Mouse (Mus musculus): ENCODE results near the gene Aktip. TPM values are rescaled to one million over a fixed set of nuclear protein-coding genes. Genes with fewer than 3 reads are reported as not detected.

Aktip gene
- polyA plus RNA-seq, 1 experiment from 2014 or later, result 96.4 TPM

DNA sequence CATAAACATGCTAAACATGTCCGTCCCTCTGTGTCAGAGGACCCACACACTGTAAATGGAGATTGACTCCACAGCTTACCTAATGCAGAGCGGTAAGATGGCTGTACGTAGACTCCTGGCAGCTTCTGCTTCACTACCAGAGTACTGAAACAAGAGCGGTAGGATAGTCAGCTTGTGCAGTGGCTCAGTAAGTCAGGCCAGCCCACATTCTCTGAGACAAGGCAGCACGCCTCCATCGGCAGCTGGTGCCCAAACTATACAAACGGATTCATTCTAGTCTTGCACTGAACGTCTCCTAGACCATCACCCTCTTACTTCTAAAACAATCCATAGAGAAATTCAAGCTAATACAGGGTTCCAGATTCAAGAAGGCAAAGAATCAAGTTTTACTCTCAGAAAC, 73.0 kb downstream of the Aktip start:
- Histone ChIP-seq H3K4me2 (no peak overlapping the region), H3K9ac (ENCODE audit: low read length) (no peak overlapping the region), H3K9me3 (ENCODE audit: control insufficient read depth, low read length) (no peaks in the 10 kb centered on the region), H3K4me3 (ENCODE audit: low read depth, low read length) (no peak overlapping the region), H3K27me3 (ENCODE audit: control insufficient read depth, insufficient read depth, low read length) (no peaks in the 10 kb centered on the region), H3K36me3 (ENCODE audit: control insufficient read depth, insufficient read depth, low read length) (peaks cover 17% of the 10 kb centered on the region), H3K4me1 (ENCODE audit: control insufficient read depth, insufficient read depth, low read length) (no peaks in the 10 kb centered on the region), H3K27ac (ENCODE audit: low read depth, low read length) (no peak overlapping the region)
- ATAC-seq (ENCODE audit: low FRiP score), result no peak
- WGBS, result 92% methylated on average over 8 of the region's 8 CpGs
- DNase-seq (ENCODE audit: low spot score, missing footprints), result no peak

- H3K36me3 ChIP-seq (ENCODE audit: control insufficient read depth, insufficient read depth, low read length), result peaks cover 22% of the 10 kb centered on the region
- 97% methylated on average over 5 of the region's 5 CpGs for WGBS
Measured at GRCm38 (mm10) chr8:91124315-91124714, 75.5 kb downstream of the Aktip start.

DNA sequence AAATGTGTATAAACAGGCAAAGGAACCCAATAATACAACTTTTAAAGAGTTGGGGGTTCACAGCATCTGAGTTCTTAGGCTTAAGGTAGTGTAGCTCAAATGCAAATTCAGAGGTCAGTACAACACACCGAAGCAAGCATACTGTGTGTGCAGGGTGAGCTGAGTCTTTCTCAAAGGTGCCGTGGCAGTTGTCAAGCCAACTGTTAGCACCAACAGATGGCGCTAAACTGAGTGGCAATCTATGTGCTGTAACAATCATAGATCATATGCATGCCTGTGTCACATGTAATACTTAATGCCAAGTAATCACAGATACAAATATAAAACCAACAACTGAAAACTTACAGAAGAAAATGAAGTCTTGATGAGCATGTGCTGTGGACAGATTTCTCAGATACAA, 81.6 kb downstream of the Aktip start:
- WGBS, result 76% methylated on average over 3 of the region's 3 CpGs
- no peaks in the 10 kb centered on the region for H3K4me1 ChIP-seq (ENCODE audit: control insufficient read depth, insufficient read depth, low read length)
- H3K4me3 ChIP-seq (ENCODE audit: low read depth, low read length), result no peak overlapping the region
- ATAC-seq (ENCODE audit: low FRiP score), result no peak
- H3K27ac ChIP-seq (ENCODE audit: low read depth, low read length), result no peak overlapping the region
- H3K9me3 ChIP-seq (ENCODE audit: control insufficient read depth, low read length), result no peaks in the 10 kb centered on the region
- DNase-seq (ENCODE audit: low spot score, missing footprints), result no peak
- no peak overlapping the region for H3K4me2 ChIP-seq
- no peaks in the 10 kb centered on the region for H3K27me3 ChIP-seq (ENCODE audit: control insufficient read depth, insufficient read depth, low read length)
- no peak overlapping the region for H3K9ac ChIP-seq (ENCODE audit: low read length)
- H3K36me3 ChIP-seq (ENCODE audit: control insufficient read depth, insufficient read depth, low read length), result peaks cover 15% of the 10 kb centered on the region

More at GRCm38 (mm10) chr8:91124315-91124714, 75.5 kb downstream of the Aktip start:
- Histone ChIP-seq H3K4me1 (ENCODE audit: control insufficient read depth, insufficient read depth, low read length) (no peaks in the 10 kb centered on the region), H3K27ac (ENCODE audit: low read depth, low read length) (no peak overlapping the region), H3K9me3 (ENCODE audit: control insufficient read depth, low read length) (no peaks in the 10 kb centered on the region), H3K9ac (ENCODE audit: low read length) (no peak overlapping the region), H3K27me3 (ENCODE audit: control insufficient read depth, insufficient read depth, low read length) (no peaks in the 10 kb centered on the region), H3K4me2 (no peak overlapping the region), H3K4me3 (ENCODE audit: low read depth, low read length) (no peak overlapping the region)
- ATAC-seq (ENCODE audit: low FRiP score) (no peak), DNase-seq (ENCODE audit: low spot score, missing footprints) (no peak)

DNA sequence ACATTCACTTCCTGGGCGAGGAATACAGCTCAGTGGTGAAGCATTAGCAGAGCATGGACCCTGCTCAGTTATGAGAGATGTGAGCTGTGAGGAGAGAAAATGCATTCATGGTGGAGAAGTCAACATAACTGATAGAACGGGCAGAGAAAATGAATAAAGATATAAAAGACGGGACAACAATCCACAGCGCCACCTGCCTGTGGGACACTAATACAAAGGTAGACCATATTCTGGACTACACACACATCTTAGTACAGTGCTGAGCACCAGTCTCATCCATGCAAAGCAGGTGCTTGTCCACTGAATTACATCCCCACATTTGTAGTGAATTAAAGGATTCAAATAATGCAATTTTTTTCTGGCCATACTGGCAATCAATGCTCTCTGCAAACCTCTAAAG, 82.2 kb downstream of the Aktip start:
- DNase-seq (ENCODE audit: low spot score, missing footprints) (no peak), ATAC-seq (ENCODE audit: low FRiP score) (no peak)
- H3K27me3 ChIP-seq (ENCODE audit: control insufficient read depth, insufficient read depth, low read length), result no peaks in the 10 kb centered on the region
- H3K4me3 ChIP-seq (ENCODE audit: low read depth, low read length), result no peak overlapping the region
- no peaks in the 10 kb centered on the region for H3K4me1 ChIP-seq (ENCODE audit: control insufficient read depth, insufficient read depth, low read length)
- no peak overlapping the region for H3K27ac ChIP-seq (ENCODE audit: low read depth, low read length)
- H3K9me3 ChIP-seq (ENCODE audit: control insufficient read depth, low read length), result no peaks in the 10 kb centered on the region
- 90% methylated on average over 4 of the region's 4 CpGs for WGBS
- peaks cover 11% of the 10 kb centered on the region for H3K36me3 ChIP-seq (ENCODE audit: control insufficient read depth, insufficient read depth, low read length)
- H3K4me2 ChIP-seq, result no peak overlapping the region
- H3K9ac ChIP-seq (ENCODE audit: low read length), result no peak overlapping the region

GRCm38 (mm10) chr8:91114910-91115309, 84.9 kb downstream of the Aktip start:
- no peaks in the 10 kb centered on the region for H3K9me3 ChIP-seq (ENCODE audit: control insufficient read depth, low read length)
- no peak overlapping the region for H3K4me3 ChIP-seq (ENCODE audit: low read depth, low read length)
- 81% methylated on average over 11 of the region's 11 CpGs for WGBS

GRCm38 (mm10) chr8:91114428-91114827, 85.3 kb downstream of the Aktip start:
- Histone ChIP-seq H3K27ac (ENCODE audit: low read depth, low read length) (no peak overlapping the region), H3K4me2 (no peak overlapping the region), H3K9me3 (ENCODE audit: control insufficient read depth, low read length) (no peaks in the 10 kb centered on the region), H3K9ac (ENCODE audit: low read length) (no peak overlapping the region), H3K27me3 (ENCODE audit: control insufficient read depth, insufficient read depth, low read length) (no peaks in the 10 kb centered on the region), H3K4me1 (ENCODE audit: control insufficient read depth, insufficient read depth, low read length) (no peaks in the 10 kb centered on the region), H3K36me3 (ENCODE audit: control insufficient read depth, insufficient read depth, low read length) (peaks cover 4% of the 10 kb centered on the region), H3K4me3 (ENCODE audit: low read depth, low read length) (no peak overlapping the region)
- WGBS, result 88% methylated on average over 5 of the region's 5 CpGs
- no peak for DNase-seq (ENCODE audit: low spot score, missing footprints)
- ATAC-seq (ENCODE audit: low FRiP score), result no peak

More at GRCm38 (mm10) chr8:91114910-91115309, 84.9 kb downstream of the Aktip start:
- no peak for DNase-seq (ENCODE audit: low spot score, missing footprints)
- Histone ChIP-seq H3K4me1 (ENCODE audit: control insufficient read depth, insufficient read depth, low read length) (no peaks in the 10 kb centered on the region), H3K9ac (ENCODE audit: low read length) (no peak overlapping the region), H3K27me3 (ENCODE audit: control insufficient read depth, insufficient read depth, low read length) (no peaks in the 10 kb centered on the region), H3K36me3 (ENCODE audit: control insufficient read depth, insufficient read depth, low read length) (peaks cover 4% of the 10 kb centered on the region), H3K27ac (ENCODE audit: low read depth, low read length) (no peak overlapping the region), H3K4me2 (no peak overlapping the region)
- no peak for ATAC-seq (ENCODE audit: low FRiP score)

DNA sequence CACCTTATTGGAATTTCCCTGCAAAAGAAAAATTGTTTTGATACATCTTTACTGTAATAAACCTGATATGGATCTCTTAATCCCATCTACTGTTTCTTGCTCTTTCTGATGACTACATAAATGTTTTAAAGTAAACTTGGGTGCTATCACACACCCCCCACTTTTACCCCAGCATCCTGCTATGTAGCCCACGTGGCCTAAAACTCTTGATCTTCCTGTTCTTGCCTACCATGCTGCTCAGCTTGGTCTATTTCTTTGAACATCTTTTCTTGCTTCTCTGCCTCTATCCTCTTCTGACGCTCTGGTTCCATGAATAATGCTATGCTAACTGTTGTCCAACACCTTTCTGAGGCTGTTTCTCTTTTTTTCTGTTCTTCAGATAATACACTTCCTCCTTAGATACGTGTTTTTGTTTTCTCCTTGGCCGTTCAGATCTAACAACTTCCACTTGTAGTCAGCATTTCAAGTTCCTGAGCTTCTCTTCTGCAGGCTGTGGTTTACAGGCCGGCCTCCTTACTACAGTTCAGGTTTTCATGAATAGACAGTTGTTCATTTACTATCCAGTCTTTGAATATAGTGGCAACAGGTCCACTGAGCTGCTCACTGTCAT, 87.8 kb downstream of the Aktip start:
- WGBS, result 86% methylated on average over 5 of the region's 5 CpGs
- Histone ChIP-seq H3K4me3 (ENCODE audit: low read depth, low read length) (no peak overlapping the region), H3K9me3 (ENCODE audit: control insufficient read depth, low read length) (no peaks in the 10 kb centered on the region), H3K4me2 (no peak overlapping the region), H3K27me3 (ENCODE audit: control insufficient read depth, insufficient read depth, low read length) (no peaks in the 10 kb centered on the region), H3K4me1 (ENCODE audit: control insufficient read depth, insufficient read depth, low read length) (no peaks in the 10 kb centered on the region), H3K9ac (ENCODE audit: low read length) (no peak overlapping the region), H3K27ac (ENCODE audit: low read depth, low read length) (no peak overlapping the region), H3K36me3 (ENCODE audit: control insufficient read depth, insufficient read depth, low read length) (no peaks in the 10 kb centered on the region; the same call in 1 of the 2 replicates)
- DNase-seq (ENCODE audit: low spot score, missing footprints), result no peak
- ATAC-seq (ENCODE audit: low FRiP score), result no peak

DNA sequence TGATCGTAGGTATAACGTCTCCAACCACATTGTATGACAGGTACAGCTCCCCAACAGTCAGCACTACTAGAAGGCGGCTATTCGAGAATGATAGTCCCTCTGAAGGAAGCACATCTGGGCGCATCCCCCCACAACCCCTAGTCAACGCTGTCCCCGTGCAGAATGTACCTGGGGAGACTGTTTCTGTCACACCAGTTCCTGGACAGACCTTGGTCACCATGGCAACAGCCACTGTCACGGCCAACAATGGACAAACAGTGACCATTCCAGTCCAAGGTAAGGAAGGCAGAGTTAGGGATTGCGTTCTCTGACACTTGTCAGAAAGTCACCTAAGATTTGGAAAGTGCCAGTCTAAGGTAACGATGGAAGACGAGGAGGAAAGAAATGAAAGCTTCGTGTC, 93.5 kb downstream of the Aktip start:
- Histone ChIP-seq H3K4me3 (ENCODE audit: low read depth, low read length) (no peak overlapping the region), H3K4me2 (no peak overlapping the region), H3K27ac (ENCODE audit: low read depth, low read length) (no peak overlapping the region), H3K9ac (ENCODE audit: low read length) (no peak overlapping the region), H3K36me3 (ENCODE audit: control insufficient read depth, insufficient read depth, low read length) (no peaks in the 10 kb centered on the region), H3K9me3 (ENCODE audit: control insufficient read depth, low read length) (no peaks in the 10 kb centered on the region), H3K27me3 (ENCODE audit: control insufficient read depth, insufficient read depth, low read length) (no peaks in the 10 kb centered on the region), H3K4me1 (ENCODE audit: control insufficient read depth, insufficient read depth, low read length) (no peaks in the 10 kb centered on the region)
- ATAC-seq (ENCODE audit: low FRiP score), result no peak
- 93% methylated on average over 12 of the region's 12 CpGs for WGBS
- DNase-seq (ENCODE audit: low spot score, missing footprints), result no peak

GRCm38 (mm10) chr8:91098106-91098505, 101.7 kb downstream of the Aktip start:
- no peak overlapping the region for H3K4me2 ChIP-seq
- no peaks in the 10 kb centered on the region; the same call in 1 of the 2 replicates for H3K36me3 ChIP-seq (ENCODE audit: control insufficient read depth, insufficient read depth, low read length)
- no peaks in the 10 kb centered on the region for H3K9me3 ChIP-seq (ENCODE audit: control insufficient read depth, low read length)
- DNase-seq (ENCODE audit: low spot score, missing footprints) (no peak), ATAC-seq (ENCODE audit: low FRiP score) (no peak)
- no peaks in the 10 kb centered on the region for H3K27me3 ChIP-seq (ENCODE audit: control insufficient read depth, insufficient read depth, low read length)
- H3K27ac ChIP-seq (ENCODE audit: low read depth, low read length), result no peak overlapping the region
- H3K9ac ChIP-seq (ENCODE audit: low read length), result no peak overlapping the region
- H3K4me3 ChIP-seq (ENCODE audit: low read depth, low read length), result no peak overlapping the region
- 91% methylated on average over 6 of the region's 6 CpGs for WGBS
- H3K4me1 ChIP-seq (ENCODE audit: control insufficient read depth, insufficient read depth, low read length), result no peaks in the 10 kb centered on the region
